Comparison of ENCODE assay signal across 7 mouse cellular contexts in genomic region chr7:73531506-73532093, GRCm38 (mm10). TPM values are rescaled to one million over a fixed set of nuclear protein-coding genes. Genes with fewer than 3 reads are reported as not detected.
A peak's percentile ranks its signal among the peaks of the same experiment; 100 is the strongest.
DNase-seq lines count a peak whose midpoint lies in the region; ATAC-seq and TF ChIP-seq lines count a peak whose summit lies in the region.

No protein-coding gene starts in this region.

- H3K27ac ChIP-seq in left cerebral cortex, adult 2 months, result peak overlapping the region; percentile 48; the same call in 1 of the 2 replicates
- no peak overlapping the region; the same call in 1 of the 2 replicates for H3K27ac ChIP-seq in CH12.LX (ENCODE audit: insufficient read depth, low read depth)

- no peak overlapping the region for H3K4me3 ChIP-seq in left cerebral cortex, adult 2 months
- no peak overlapping the region for H3K4me3 ChIP-seq in CH12.LX (replicated peaks in 1 of 3; ENCODE audit: low read depth in 2 of 3, low read length in 2 of 3, poor library complexity in 1 of 3)

- no peaks in the 10 kb centered on the region for H3K9me3 ChIP-seq in CH12.LX (replicated peaks; ENCODE audit: low read length)

- peak; percentile 55 for ATAC-seq in common myeloid progenitor, adult 5-6 weeks (replicated peaks; ENCODE audit: low read depth, poor library complexity, severe bottlenecking)

- no peak for TF ChIP-seq CTCF in left cerebral cortex, adult 2 months (IDR thresholded peaks at IDR 0.05)
- TF ChIP-seq CTCF in CH12.LX (conservative IDR thresholded peaks at IDR 0.05 in 1 of 2, IDR thresholded peaks at IDR 0.05 in 1 of 2; ENCODE audit: low read depth in 2 of 2, low read length in 2 of 2), result no peak

- H3K27me3 ChIP-seq in CH12.LX (replicated peaks), result no peaks in the 10 kb centered on the region

- H3K4me2 ChIP-seq in CH12.LX (ENCODE audit: insufficient read depth, low read depth, poor library complexity, severe bottlenecking), result peak overlapping the region; percentile 75

- dilution Hi-C loops in CH12.LX (cut with MboI; ENCODE audit: extremely low pct_ligation_motif_present, extremely low pct_unique_long_range_greater_than_20kb, low sequenced_read_pairs), result no loop called here

- intact Hi-C loops in left cerebral cortex, adult 2 months (cut with DNase I), result no loop called here
- intact Hi-C loops in left cerebral cortex, postnatal 25 days (cut with DNase I), result no loop called here

- H3K36me3 ChIP-seq in CH12.LX (replicated peaks in 1 of 2; ENCODE audit: control insufficient read depth in 1 of 2, insufficient read depth in 1 of 2, low read length in 1 of 2), result peaks cover 33 to 71% of the 10 kb centered on the region in 2 experiments

- DNase-seq in left cerebral cortex, adult 2 months (ENCODE audit: extremely low spot score in 1 of 2, low spot score in 2 of 2), result no peak
- no peak for DNase-seq in left cerebral cortex, postnatal 25 days (ENCODE audit: low spot score in 2 of 2)
- no peak for DNase-seq in CH12.LX (ENCODE audit: extremely low read depth)
- peak; percentile 64 for DNase-seq in lung, postnatal 25 days (ENCODE audit: low spot score)
- no peak for DNase-seq in thymus, postnatal 36 days
- no peak for DNase-seq in layer of hippocampus, adult 9-11 months

- no peak for TF ChIP-seq RAD21 in CH12.LX (IDR thresholded peaks at IDR 0.05; ENCODE audit: low read depth, low read length)

- in situ Hi-C loops in CH12.LX (cut with MboI; ENCODE audit: low pct_ligation_motif_present, low pct_unique_long_range_greater_than_20kb, low sequenced_read_pairs), result no loop called here

- no peak overlapping the region; the same call in 1 of the 2 replicates for H3K9ac ChIP-seq in CH12.LX (ENCODE audit: insufficient read depth, low read depth)

- H3K4me1 ChIP-seq in CH12.LX (ENCODE audit: control insufficient read depth in 1 of 2, insufficient read depth in 2 of 2), result peaks cover 11 to 72% of the 10 kb centered on the region in 2 experiments; a peak in 3 of 4 replicates

- peak; percentile 44; the same call in 1 of the 2 replicates for TF ChIP-seq EP300 in CH12.LX (IDR thresholded peaks at IDR 0.05; ENCODE audit: low read length)

- H3K79me2 ChIP-seq in CH12.LX (replicated peaks; ENCODE audit: control insufficient read depth, extremely low read depth, insufficient read depth, poor library complexity, severe bottlenecking), result peaks cover 92% of the 10 kb centered on the region

- TF ChIP-seq POLR2A in CH12.LX (IDR thresholded peaks at IDR 0.05; ENCODE audit: low read depth, low read length), result peak; percentile 4; the same call in 1 of the 2 replicates

TF ChIP-seq in CH12.LX, 34 proteins besides CTCF, POLR2A, EP300 and RAD21:
- TF ChIP-seq ZMIZ1 (IDR thresholded peaks at IDR 0.05; ENCODE audit: low read depth, low read length) (0 out of 2 replicates have a peak, but pooled peaks have one; percentile 30), RCOR1 (conservative IDR thresholded peaks at IDR 0.05; ENCODE audit: low read depth, low read length) (no peak), ELF1 (IDR thresholded peaks at IDR 0.05; ENCODE audit: low read depth, low read length) (0 out of 2 replicates have a peak, but pooled peaks have one; percentile 31), CHD2 (IDR thresholded peaks at IDR 0.05; ENCODE audit: low read length) (no peak), MYC (IDR thresholded peaks at IDR 0.05; ENCODE audit: low read depth, low read length) (0 out of 2 replicates have a peak, but pooled peaks have one; percentile 4), IRF4 (IDR thresholded peaks at IDR 0.05; ENCODE audit: low read depth, low read length) (0 out of 2 replicates have a peak, but pooled peaks have one; percentile 5), MAFK (IDR thresholded peaks at IDR 0.05; ENCODE audit: insufficient replicate concordance, low read length) (no peak), NRF1 (IDR thresholded peaks at IDR 0.05; ENCODE audit: low read depth, low read length) (no peak), MXI1 (IDR thresholded peaks at IDR 0.05; ENCODE audit: low read depth, low read length) (0 out of 2 replicates have a peak, but pooled peaks have one; percentile 28)

RNA-seq across cellular contexts. Expression of gene Chd2, which starts 10.0 kb away (rescaled TPM):
- 10 to 100 TPM; 57.4 to 60.3 TPM for total RNA-seq in left cerebral cortex, adult 2 months (2021)
- total RNA-seq in left cerebral cortex, postnatal 25 days (2021), result 10 to 100 TPM; 45.7 to 57.4 TPM
- 21.4 and 30.9 TPM in 2 replicates for total RNA-seq in CH12.LX (2012; rRNA removed)
- total RNA-seq in CH12.LX (2014; rRNA removed), result 18.2 and 23.2 TPM in 2 replicates
- polyA plus RNA-seq in CH12.LX (2012; ENCODE audit: insufficient read length, low read depth), result 39.3 and 42.8 TPM in 2 replicates
- 184 and 190 TPM in 2 replicates for total RNA-seq in common myeloid progenitor, adult 5-6 weeks (2017)
